Mouse (Mus musculus) limb, embryonic 15.5 days (tissue): ENCODE measurements around the gene Egfem1. TPM values are rescaled to one million over a fixed set of nuclear protein-coding genes. Genes with fewer than 3 reads are reported as not detected.

Source experiments
- ATAC-seq: fragments of 200-750 bp; cut with Nextera tagmentation; 2 replicates; pipeline ENCODE4 v1.8.0; 2017; ENCODE audit warnings: low read depth, moderate TSS enrichment; ENCODE audit not compliant: insufficient number of reproducible peaks, low FRiP score, low TSS enrichment
- H3K27ac ChIP-seq: fragments of 300-500 bp; sonication (generic); 2 replicates; pipeline ENCODE4 v1.5.1; 2015; ENCODE audit warnings: moderate library complexity, mild to moderate bottlenecking, inconsistent platforms
- H3K27me3 ChIP-seq: fragments of 300-500 bp; sonication (generic); 2 replicates; pipeline ENCODE4 v1.6.1; 2015; ENCODE audit warnings: inconsistent platforms
- H3K36me3 ChIP-seq: fragments of 300-500 bp; sonication (generic); 2 replicates; pipeline ENCODE4 v1.6.1; 2015; ENCODE audit warnings: inconsistent platforms
- H3K4me1 ChIP-seq: fragments of 300-500 bp; sonication (generic); 2 replicates; pipeline ENCODE4 v1.6.1; 2015; ENCODE audit warnings: inconsistent platforms
- H3K4me2 ChIP-seq: fragments of 300-500 bp; sonication (generic); 2 replicates; pipeline ENCODE4 v1.6.1; 2015; ENCODE audit warnings: mild to moderate bottlenecking, inconsistent platforms
- H3K4me3 ChIP-seq: fragments of 300-500 bp; sonication (generic); 2 replicates; pipeline ENCODE4 v1.5.1; 2015; ENCODE audit warnings: mild to moderate bottlenecking, inconsistent platforms
- H3K9ac ChIP-seq: fragments of 300-500 bp; sonication (generic); 2 replicates; pipeline ENCODE4 v1.6.1; 2015; ENCODE audit warnings: inconsistent platforms
- H3K9me3 ChIP-seq: fragments of 300-500 bp; sonication (generic); 2 replicates; pipeline ENCODE4 v1.6.1; 2016; ENCODE audit warnings: inconsistent platforms
- WGBS: fragments of 180-500 bp; shearing (Covaris S2); methylation state at CpG from one replicate; pipeline ENCODE4 v1.1.7; 2015; 5-methylcytosine and 5-hydroxymethylcytosine counted together
- polyA plus RNA-seq: library from polyadenylated mRNA; unstranded; fragments of >200 nt; fragmentation: Nextera tagmentation; extraction: Ambion mirVana; gene quantifications from 2 replicates; pipeline ENCODE4 v1.2.1, GENCODE M21; 2015

The Egfem1 gene
- polyA plus RNA-seq, 1 experiment from 2014 or later: 6.1 TPM

DNA sequence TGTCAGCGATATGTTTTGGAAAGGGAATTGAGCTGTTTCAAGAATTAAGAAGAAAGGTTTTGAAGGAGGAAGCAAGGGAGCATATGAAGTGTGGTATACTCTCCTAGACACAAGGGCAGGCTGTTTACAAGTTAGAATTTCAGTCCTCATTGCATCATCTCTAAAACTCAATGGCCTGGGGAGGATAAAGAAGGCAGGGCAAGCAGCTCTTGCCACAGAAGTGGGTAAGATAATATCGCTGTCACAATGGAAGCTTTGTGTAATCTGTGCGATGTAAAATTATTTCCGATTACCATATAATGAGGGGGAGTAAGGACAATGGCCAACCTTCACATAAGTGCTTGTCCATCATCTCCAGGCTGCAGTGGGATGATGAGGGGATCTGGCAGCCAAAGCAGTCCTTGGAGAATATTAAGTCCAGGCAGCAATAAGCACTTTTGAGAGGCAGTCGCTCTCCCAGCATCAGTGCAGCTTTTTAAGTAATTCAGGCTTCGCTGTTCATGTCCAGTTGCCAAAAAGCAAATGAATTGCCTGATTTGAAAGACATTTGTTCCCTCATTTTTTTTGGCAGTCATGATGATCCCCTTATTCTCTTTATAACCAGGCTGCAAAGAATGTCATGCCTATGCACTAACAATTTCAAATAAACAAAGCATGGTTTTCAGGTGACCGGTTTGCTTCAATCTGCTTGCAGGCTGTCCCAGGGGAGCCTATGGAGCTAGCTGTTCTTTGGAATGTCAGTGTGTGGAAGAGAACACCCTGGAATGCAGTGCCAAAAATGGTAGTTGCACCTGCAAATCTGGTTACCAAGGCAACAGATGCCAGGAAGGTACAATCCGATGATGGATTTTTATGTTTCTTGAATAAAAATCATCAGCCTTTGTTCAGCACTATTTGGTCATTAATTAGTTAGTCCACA lies 607.8 kb downstream of the Egfem1 start:
- Histone ChIP-seq H3K36me3 (no peaks in the 10 kb centered on the region), H3K9me3 (no peaks in the 10 kb centered on the region), H3K27ac (no peak overlapping the region), H3K4me3 (no peak overlapping the region), H3K4me2 (no peak overlapping the region), H3K27me3 (no peaks in the 10 kb centered on the region), H3K4me1 (0 out of 2 replicates have a peak, but pooled peaks cover 5% of the 10 kb centered on the region), H3K9ac (no peak overlapping the region)
- ATAC-seq: no peak
- 64% methylated on average over 8 of the region's 8 CpGs for WGBS

GRCm38 (mm10) chr3:29701126-29701525 lies 619.3 kb downstream of the Egfem1 start:
- no peak for ATAC-seq
- H3K4me3 ChIP-seq: no peak overlapping the region
- no peaks in the 10 kb centered on the region for H3K9me3 ChIP-seq
- no peaks in the 10 kb centered on the region for H3K36me3 ChIP-seq
- no peaks in the 10 kb centered on the region for H3K27me3 ChIP-seq
- H3K27ac ChIP-seq: no peak overlapping the region
- WGBS: 66% methylated on average over 2 of the region's 2 CpGs
- H3K9ac ChIP-seq: no peak overlapping the region
- no peaks in the 10 kb centered on the region for H3K4me1 ChIP-seq
- no peak overlapping the region for H3K4me2 ChIP-seq

- H3K4me3 ChIP-seq: no peak overlapping the region
- no peak overlapping the region for H3K9ac ChIP-seq
- no peak overlapping the region for H3K4me2 ChIP-seq
- no peaks in the 10 kb centered on the region for H3K36me3 ChIP-seq
- H3K27ac ChIP-seq: no peak overlapping the region
- no peak for ATAC-seq
- WGBS: 67% methylated on average over 2 of the region's 2 CpGs
- H3K9me3 ChIP-seq: no peaks in the 10 kb centered on the region
- no peaks in the 10 kb centered on the region for H3K27me3 ChIP-seq
- no peaks in the 10 kb centered on the region for H3K4me1 ChIP-seq
These were observed 625.0 kb downstream of the Egfem1 start for GRCm38 (mm10) chr3:29706816-29707215.

GRCm38 (mm10) chr3:29707467-29707866 lies 625.6 kb downstream of the Egfem1 start:
- H3K4me2 ChIP-seq: no peak overlapping the region

DNA sequence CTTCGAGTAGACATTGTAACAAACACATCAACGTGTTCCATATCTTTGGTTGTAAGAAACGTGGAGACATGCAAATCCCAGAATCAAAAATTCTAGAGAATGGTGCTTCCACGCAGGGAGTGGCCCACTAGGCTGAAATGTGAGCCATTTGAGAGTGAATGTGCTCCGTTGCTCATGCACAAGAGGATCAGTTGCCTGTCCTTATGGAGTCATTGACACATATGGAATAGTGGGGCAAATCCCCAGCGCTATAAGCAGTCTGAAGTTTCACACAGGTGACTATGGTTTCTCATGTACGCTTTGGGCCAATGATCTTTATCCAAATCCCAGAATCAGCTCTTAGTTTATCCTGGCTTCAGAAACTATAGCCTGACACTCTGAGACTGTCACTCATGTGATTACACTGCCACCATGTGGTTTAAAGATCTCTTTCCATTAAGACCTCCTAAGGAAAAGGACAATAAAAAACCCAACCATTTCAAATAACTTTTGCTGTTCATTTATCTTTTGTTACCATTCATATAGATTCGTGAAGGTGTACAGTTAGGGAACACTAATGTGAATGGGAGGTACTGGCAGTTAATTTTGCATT lies 644.6 kb downstream of the Egfem1 start:
- Histone ChIP-seq H3K4me3 (no peak overlapping the region), H3K9ac (no peak overlapping the region), H3K9me3 (no peaks in the 10 kb centered on the region), H3K4me1 (no peaks in the 10 kb centered on the region), H3K27ac (no peak overlapping the region), H3K36me3 (no peaks in the 10 kb centered on the region), H3K4me2 (no peak overlapping the region), H3K27me3 (no peaks in the 10 kb centered on the region; the same call in 1 of the 2 replicates)
- 56% methylated on average over 8 of the region's 8 CpGs for WGBS
- 0 out of 2 replicates have a peak, but pooled peaks have one; percentile 55 for ATAC-seq

More at GRCm38 (mm10) chr3:29707467-29707866, 625.6 kb downstream of the Egfem1 start:
- 90% methylated on average over 1 of the region's 1 CpGs for WGBS
- no peak overlapping the region for H3K4me3 ChIP-seq
- H3K36me3 ChIP-seq: no peaks in the 10 kb centered on the region
- H3K27ac ChIP-seq: no peak overlapping the region
- no peaks in the 10 kb centered on the region for H3K4me1 ChIP-seq
- H3K9me3 ChIP-seq: no peaks in the 10 kb centered on the region
- H3K27me3 ChIP-seq: no peaks in the 10 kb centered on the region
- ATAC-seq: no peak
- H3K9ac ChIP-seq: no peak overlapping the region

DNA sequence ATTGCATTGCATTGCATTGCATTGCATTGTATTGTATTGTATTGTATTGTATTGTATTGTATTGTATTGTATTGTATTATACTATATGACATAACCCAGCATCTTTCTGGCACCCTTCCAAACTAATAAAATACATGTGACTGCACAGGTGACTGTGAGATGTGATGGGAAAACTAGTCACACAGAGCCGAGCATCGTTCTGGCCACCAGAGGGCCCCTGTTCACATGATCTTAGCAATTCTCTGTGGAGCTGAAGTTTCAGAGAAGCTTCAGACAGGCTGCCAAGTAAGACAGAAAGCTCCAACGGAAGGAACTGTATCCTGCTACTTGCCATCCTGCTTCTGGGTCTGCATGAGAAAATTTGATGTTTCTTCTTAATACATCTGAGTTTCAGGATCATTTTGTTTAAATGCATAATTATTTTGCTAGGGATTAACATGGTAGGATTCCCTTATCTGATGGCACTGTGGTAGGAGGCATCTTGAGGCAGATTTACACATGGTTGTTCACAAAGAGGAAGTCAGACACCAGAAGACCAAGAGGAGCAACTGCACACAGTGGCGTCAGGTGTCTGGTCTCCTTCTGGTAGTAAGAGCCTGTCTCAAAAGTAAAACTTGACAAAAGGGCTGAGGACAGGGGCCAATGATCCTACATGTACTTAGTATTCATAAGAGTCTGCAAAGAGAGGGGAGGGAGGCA lies 648.4 kb downstream of the Egfem1 start:
- Histone ChIP-seq H3K36me3 (no peaks in the 10 kb centered on the region), H3K4me1 (0 out of 2 replicates have a peak, but pooled peaks cover 5% of the 10 kb centered on the region), H3K9ac (no peak overlapping the region), H3K4me3 (no peak overlapping the region), H3K27ac (no peak overlapping the region), H3K27me3 (no peaks in the 10 kb centered on the region; the same call in 1 of the 2 replicates), H3K4me2 (no peak overlapping the region), H3K9me3 (no peaks in the 10 kb centered on the region)
- WGBS: 20% methylated on average over 4 of the region's 4 CpGs
- ATAC-seq: no peak

- Histone ChIP-seq H3K27ac (no peak overlapping the region), H3K4me3 (no peak overlapping the region), H3K4me1 (0 out of 2 replicates have a peak, but pooled peaks cover 5% of the 10 kb centered on the region), H3K4me2 (no peak overlapping the region), H3K27me3 (no peaks in the 10 kb centered on the region; the same call in 1 of the 2 replicates), H3K36me3 (no peaks in the 10 kb centered on the region), H3K9me3 (no peaks in the 10 kb centered on the region), H3K9ac (no peak overlapping the region)
- 97% methylated on average over 1 of the region's 1 CpGs for WGBS
- ATAC-seq: no peak
These were observed 649.7 kb downstream of the Egfem1 start for GRCm38 (mm10) chr3:29731509-29731908.

DNA sequence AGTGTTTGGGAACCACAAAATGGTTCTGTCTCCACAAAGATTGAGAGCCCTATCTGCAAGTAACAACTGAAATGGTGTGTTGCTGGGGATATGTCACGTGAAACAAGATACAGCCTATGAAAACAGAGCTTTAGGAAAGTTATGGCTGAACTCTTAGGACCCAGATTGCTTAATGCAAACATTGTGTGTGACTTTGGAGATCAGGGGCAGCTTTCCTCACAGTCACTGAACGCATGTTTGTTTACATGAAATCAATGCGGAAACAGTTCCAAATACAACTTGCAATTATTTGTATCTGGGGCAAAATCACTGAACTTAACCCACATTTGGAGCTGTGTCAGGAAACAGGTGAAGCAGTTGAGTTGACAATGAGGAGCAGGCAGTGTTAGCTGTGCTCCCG lies 650.8 kb downstream of the Egfem1 start:
- no peak for ATAC-seq
- H3K27ac ChIP-seq: no peak overlapping the region
- H3K9me3 ChIP-seq: no peaks in the 10 kb centered on the region
- no peak overlapping the region for H3K4me2 ChIP-seq
- H3K4me1 ChIP-seq: 0 out of 2 replicates have a peak, but pooled peaks cover 5% of the 10 kb centered on the region
- 66% methylated on average over 4 of the region's 4 CpGs for WGBS
- no peak overlapping the region for H3K9ac ChIP-seq
- H3K4me3 ChIP-seq: no peak overlapping the region
- H3K36me3 ChIP-seq: no peaks in the 10 kb centered on the region
- no peaks in the 10 kb centered on the region; the same call in 1 of the 2 replicates for H3K27me3 ChIP-seq

- H3K4me1 ChIP-seq: 0 out of 2 replicates have a peak, but pooled peaks cover 5% of the 10 kb centered on the region
- H3K9ac ChIP-seq: no peak overlapping the region
- no peak overlapping the region for H3K4me3 ChIP-seq
- no peaks in the 10 kb centered on the region for H3K36me3 ChIP-seq
- ATAC-seq: no peak
- H3K4me2 ChIP-seq: no peak overlapping the region
- WGBS: 26% methylated on average over 6 of the region's 6 CpGs
- H3K27me3 ChIP-seq: no peaks in the 10 kb centered on the region
- H3K27ac ChIP-seq: no peak overlapping the region
- no peaks in the 10 kb centered on the region for H3K9me3 ChIP-seq
These were observed 652.4 kb downstream of the Egfem1 start for GRCm38 (mm10) chr3:29734251-29734650.

- 23% methylated on average over 5 of the region's 5 CpGs for WGBS
- no peak overlapping the region for H3K4me2 ChIP-seq
- ATAC-seq: no peak
- H3K9ac ChIP-seq: no peak overlapping the region
- H3K27me3 ChIP-seq: no peaks in the 10 kb centered on the region
- H3K4me3 ChIP-seq: no peak overlapping the region
- no peak overlapping the region for H3K27ac ChIP-seq
- H3K36me3 ChIP-seq: no peaks in the 10 kb centered on the region
- H3K4me1 ChIP-seq: 0 out of 2 replicates have a peak, but pooled peaks cover under 1% of the 10 kb centered on the region
- no peaks in the 10 kb centered on the region for H3K9me3 ChIP-seq
These were observed 657.5 kb downstream of the Egfem1 start for GRCm38 (mm10) chr3:29739292-29739691.
